Mouse (Mus musculus): ENCODE results near the gene Tmem88. TPM values are rescaled to one million over a fixed set of nuclear protein-coding genes. Genes with fewer than 3 reads are reported as not detected.

Tmem88 gene
- polyA plus RNA-seq, 1 experiment from 2014 or later, result 47.7 TPM

GRCm38 (mm10) chr11:69371601-69372000, 26.4 kb downstream of the Tmem88 start:
- ATAC-seq (ENCODE audit: low FRiP score, low TSS enrichment), result no peak
- Histone ChIP-seq H3K4me1 (ENCODE audit: insufficient read depth, low read length) (peaks cover 38% of the 10 kb centered on the region), H3K9me3 (ENCODE audit: low read length) (no peaks in the 10 kb centered on the region), H3K4me3 (ENCODE audit: low read length) (peak overlapping the region; percentile 33; the same call in 1 of the 2 replicates), H3K9ac (replicated peaks; ENCODE audit: low read length) (peak overlapping the region; percentile 43), H3K27ac (ENCODE audit: low read length) (peak overlapping the region; percentile 92), H3K4me2 (replicated peaks; ENCODE audit: low read depth, low read length) (peak overlapping the region; percentile 53), H3K36me3 (ENCODE audit: insufficient read depth, low read length) (peaks cover 17% of the 10 kb centered on the region), H3K27me3 (ENCODE audit: insufficient read depth, low read length) (no peaks in the 10 kb centered on the region)
- WGBS, result 26% methylated on average over 12 of the region's 12 CpGs

- Histone ChIP-seq H3K4me3 (ENCODE audit: low read length) (peak overlapping the region; percentile 33), H3K4me1 (ENCODE audit: insufficient read depth, low read length) (peaks cover 42% of the 10 kb centered on the region), H3K9ac (replicated peaks; ENCODE audit: low read length) (peak overlapping the region; percentile 60), H3K27me3 (ENCODE audit: insufficient read depth, low read length) (no peaks in the 10 kb centered on the region), H3K27ac (ENCODE audit: low read length) (peak overlapping the region; percentile 92), H3K9me3 (ENCODE audit: low read length) (no peaks in the 10 kb centered on the region), H3K36me3 (ENCODE audit: insufficient read depth, low read length) (peaks cover 16% of the 10 kb centered on the region), H3K4me2 (replicated peaks; ENCODE audit: low read depth, low read length) (peak overlapping the region; percentile 53)
- 17% methylated on average over 9 of the region's 9 CpGs for WGBS
- no peak for ATAC-seq (ENCODE audit: low FRiP score, low TSS enrichment)
Observed at GRCm38 (mm10) chr11:69370817-69371215, 27.2 kb downstream of the Tmem88 start.

- 13% methylated on average over 2 of the region's 2 CpGs for WGBS
- peaks cover 13% of the 10 kb centered on the region for H3K36me3 ChIP-seq (ENCODE audit: insufficient read depth, low read length)
- H3K4me3 ChIP-seq (ENCODE audit: low read length), result peak overlapping the region; percentile 88
- no peaks in the 10 kb centered on the region for H3K27me3 ChIP-seq (ENCODE audit: insufficient read depth, low read length)
- peak overlapping the region; percentile 100 for H3K27ac ChIP-seq (ENCODE audit: low read length)
- H3K4me1 ChIP-seq (ENCODE audit: insufficient read depth, low read length), result peaks cover 48% of the 10 kb centered on the region
- no peak for ATAC-seq (ENCODE audit: low FRiP score, low TSS enrichment)
- H3K9ac ChIP-seq (replicated peaks; ENCODE audit: low read length), result peak overlapping the region; percentile 100
- H3K4me2 ChIP-seq (replicated peaks; ENCODE audit: low read depth, low read length), result peak overlapping the region; percentile 76
- H3K9me3 ChIP-seq (ENCODE audit: low read length), result no peaks in the 10 kb centered on the region
Observed at GRCm38 (mm10) chr11:69369990-69370816, 27.8 kb downstream of the Tmem88 start.

- H3K27me3 ChIP-seq (ENCODE audit: insufficient read depth, low read length), result no peaks in the 10 kb centered on the region
- H3K36me3 ChIP-seq (ENCODE audit: insufficient read depth, low read length), result peaks cover 13% of the 10 kb centered on the region
- peak within 1 kb of the TSS; percentile 88 for H3K4me3 ChIP-seq (ENCODE audit: low read length)
- H3K4me2 ChIP-seq (replicated peaks; ENCODE audit: low read depth, low read length), result peak within 1 kb of the TSS; percentile 76
- no peak for ATAC-seq (ENCODE audit: low FRiP score, low TSS enrichment)
- peak within 1 kb of the TSS; percentile 100 for H3K9ac ChIP-seq (replicated peaks; ENCODE audit: low read length)
- under 1% methylated on average over 18 of the region's 34 CpGs for WGBS
- H3K9me3 ChIP-seq (ENCODE audit: low read length), result no peaks in the 10 kb centered on the region
- peak within 1 kb of the TSS; percentile 100 for H3K27ac ChIP-seq (ENCODE audit: low read length)
- peaks cover 56% of the 10 kb centered on the region for H3K4me1 ChIP-seq (ENCODE audit: insufficient read depth, low read length)
Observed at GRCm38 (mm10) chr11:69369215-69369989, 28.6 kb downstream of the Tmem88 start, which contains the start of gene Chd3. Gene Chd3, minus strand, starts transcription at chr11:69369406.

GRCm38 (mm10) chr11:69368356-69369214, 29.4 kb downstream of the Tmem88 start:
- WGBS, result under 1% methylated on average over 46 of the region's 106 CpGs
- H3K36me3 ChIP-seq (ENCODE audit: insufficient read depth, low read length), result peaks cover 11% of the 10 kb centered on the region
- H3K4me1 ChIP-seq (ENCODE audit: insufficient read depth, low read length), result peaks cover 62% of the 10 kb centered on the region
- peak overlapping the region; percentile 100 for H3K9ac ChIP-seq (replicated peaks; ENCODE audit: low read length)
- H3K9me3 ChIP-seq (ENCODE audit: low read length), result no peaks in the 10 kb centered on the region
- 0 out of 2 replicates have a peak, but pooled peaks have one; percentile 3 for ATAC-seq (ENCODE audit: low FRiP score, low TSS enrichment)
- peak overlapping the region; percentile 76 for H3K4me2 ChIP-seq (replicated peaks; ENCODE audit: low read depth, low read length)
- no peaks in the 10 kb centered on the region for H3K27me3 ChIP-seq (ENCODE audit: insufficient read depth, low read length)
- peak overlapping the region; percentile 88 for H3K4me3 ChIP-seq (ENCODE audit: low read length)
- peak overlapping the region; percentile 100 for H3K27ac ChIP-seq (ENCODE audit: low read length)

- Histone ChIP-seq H3K4me1 (ENCODE audit: insufficient read depth, low read length) (peaks cover 61% of the 10 kb centered on the region), H3K27me3 (ENCODE audit: insufficient read depth, low read length) (no peaks in the 10 kb centered on the region), H3K27ac (ENCODE audit: low read length) (peak overlapping the region; percentile 100), H3K9me3 (ENCODE audit: low read length) (no peaks in the 10 kb centered on the region), H3K4me2 (replicated peaks; ENCODE audit: low read depth, low read length) (peak overlapping the region; percentile 76), H3K36me3 (ENCODE audit: insufficient read depth, low read length) (peaks cover 12% of the 10 kb centered on the region), H3K9ac (replicated peaks; ENCODE audit: low read length) (peak overlapping the region; percentile 100), H3K4me3 (ENCODE audit: low read length) (peak overlapping the region; percentile 88)
- WGBS, result under 1% methylated on average over 22 of the region's 22 CpGs
- peak; percentile 10; the same call in 1 of the 2 replicates for ATAC-seq (ENCODE audit: low FRiP score, low TSS enrichment)
Observed at GRCm38 (mm10) chr11:69367616-69368355, 30.2 kb downstream of the Tmem88 start.

GRCm38 (mm10) chr11:69366855-69367615, 31.0 kb downstream of the Tmem88 start:
- no peaks in the 10 kb centered on the region for H3K9me3 ChIP-seq (ENCODE audit: low read length)
- peak overlapping the region; percentile 88 for H3K4me3 ChIP-seq (ENCODE audit: low read length)
- H3K9ac ChIP-seq (replicated peaks; ENCODE audit: low read length), result peak overlapping the region; percentile 100
- no peaks in the 10 kb centered on the region for H3K27me3 ChIP-seq (ENCODE audit: insufficient read depth, low read length)
- 0% methylated on average over 22 of the region's 22 CpGs for WGBS
- peak overlapping the region; percentile 100 for H3K27ac ChIP-seq (ENCODE audit: low read length)
- peak overlapping the region; percentile 76 for H3K4me2 ChIP-seq (replicated peaks; ENCODE audit: low read depth, low read length)
- H3K4me1 ChIP-seq (ENCODE audit: insufficient read depth, low read length), result peaks cover 59% of the 10 kb centered on the region
- H3K36me3 ChIP-seq (ENCODE audit: insufficient read depth, low read length), result peaks cover 15% of the 10 kb centered on the region
- ATAC-seq (ENCODE audit: low FRiP score, low TSS enrichment), result no peak

- peaks cover 52% of the 10 kb centered on the region for H3K4me1 ChIP-seq (ENCODE audit: insufficient read depth, low read length)
- peak overlapping the region; percentile 88 for H3K4me3 ChIP-seq (ENCODE audit: low read length)
- no peaks in the 10 kb centered on the region for H3K27me3 ChIP-seq (ENCODE audit: insufficient read depth, low read length)
- no peaks in the 10 kb centered on the region for H3K9me3 ChIP-seq (ENCODE audit: low read length)
- 0% methylated on average over 26 of the region's 26 CpGs for WGBS
- H3K27ac ChIP-seq (ENCODE audit: low read length), result peak overlapping the region; percentile 100
- peak overlapping the region; percentile 76 for H3K4me2 ChIP-seq (replicated peaks; ENCODE audit: low read depth, low read length)
- peak overlapping the region; percentile 81 for H3K9ac ChIP-seq (replicated peaks; ENCODE audit: low read length)
- peak; percentile 80 for ATAC-seq (ENCODE audit: low FRiP score, low TSS enrichment)
- H3K36me3 ChIP-seq (ENCODE audit: insufficient read depth, low read length), result peaks cover 22% of the 10 kb centered on the region
Observed at GRCm38 (mm10) chr11:69366157-69366854, 31.7 kb downstream of the Tmem88 start.

All from kidney, embryonic 16.5 days (tissue).